Mouse (Mus musculus) CD4-positive, CD25-positive, alpha-beta regulatory T cell, adult 4 months (primary cell): ENCODE measurements around the gene Ranbp3. TPM values are rescaled to one million over a fixed set of nuclear protein-coding genes. Genes with fewer than 3 reads are reported as not detected.
A peak's percentile ranks its signal among the peaks of the same experiment; 100 is the strongest.

Experiments
- ATAC-seq: one replicate; pipeline ENCODE4 v1.8.0; 2017
- polyA plus RNA-seq, 2 experiments: library from polyadenylated mRNA; unstranded; fragments of 100-300 nt; shearing (Covaris generic); gene quantifications; one replicate each; pipeline ENCODE4 v1.2.1; 2017

Gene Ranbp3
- polyA plus RNA-seq, 2 experiments from 2014 or later: 55.5 to 79.5 TPM

DNA sequence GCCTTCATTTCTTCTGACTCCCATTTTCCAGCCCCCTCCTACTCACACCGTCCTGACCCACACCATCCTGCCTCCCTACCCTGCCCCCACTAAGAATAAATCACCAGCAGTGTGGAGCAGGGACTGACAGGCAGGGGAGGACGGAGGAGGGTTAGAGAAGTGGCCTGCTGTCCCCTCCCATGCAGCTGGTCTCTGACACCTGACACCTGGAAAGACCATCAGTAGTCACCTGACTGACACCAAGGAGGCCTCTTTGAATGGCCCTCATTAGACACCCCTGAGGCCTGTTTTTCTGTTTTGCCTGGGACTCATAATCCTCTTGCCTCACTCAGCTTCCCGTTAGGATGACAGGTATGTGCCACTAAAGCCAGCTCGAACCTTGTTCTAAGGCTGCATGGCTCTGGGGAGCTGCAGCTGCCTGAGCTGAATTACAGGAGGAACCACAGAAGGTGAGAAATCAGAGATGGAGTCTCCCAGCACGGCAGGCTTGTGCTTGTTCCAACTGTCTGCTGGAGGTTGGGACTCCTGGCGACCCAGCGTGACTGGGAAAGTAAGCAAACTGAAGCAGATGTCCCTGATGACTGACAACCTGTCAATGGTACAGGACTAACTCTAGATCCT lies 54.0 kb downstream of the Ranbp3 start:
- no peak for ATAC-seq

DNA sequence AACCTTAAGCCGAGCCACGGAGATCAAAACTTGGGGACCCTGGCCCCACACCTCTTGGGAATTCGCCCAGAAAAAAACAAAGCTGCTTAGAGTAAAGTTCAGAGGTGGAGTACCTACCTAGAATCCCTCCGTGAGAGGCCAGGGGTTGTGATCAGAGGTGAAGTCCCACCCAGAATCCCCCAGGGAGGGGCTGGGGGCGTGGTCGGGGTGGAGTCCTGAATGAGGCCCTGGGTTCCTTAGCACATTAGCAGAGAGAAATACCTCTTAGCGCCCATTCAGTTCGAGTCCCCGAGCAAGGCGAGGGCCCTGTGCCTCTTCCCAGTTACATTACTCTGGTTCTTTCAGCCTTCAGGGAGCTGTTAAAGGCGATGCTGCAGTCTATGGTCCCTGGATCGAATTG lies 54.6 kb downstream of the Ranbp3 start:
- ATAC-seq: no peak

DNA sequence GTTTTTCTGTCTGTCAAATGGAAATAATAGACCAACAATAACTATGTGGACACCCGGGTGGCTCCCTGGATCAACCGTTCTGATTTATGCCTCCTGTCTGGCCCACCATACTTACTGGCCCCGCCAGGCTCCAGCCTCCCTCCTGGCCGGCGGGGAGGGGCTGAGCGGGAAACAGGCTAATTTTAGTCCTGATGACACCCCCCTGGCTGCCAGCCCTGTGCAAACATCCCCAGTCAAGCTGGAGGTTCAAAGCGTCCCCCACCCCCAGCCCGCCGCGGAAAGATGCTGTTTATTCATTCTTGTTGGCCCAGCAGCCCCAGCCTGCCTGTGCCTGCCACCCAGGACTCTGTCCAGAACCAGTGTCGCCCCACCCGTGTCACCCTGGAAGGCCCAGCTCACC lies 55.0 kb downstream of the Ranbp3 start:
- no peak for ATAC-seq

DNA sequence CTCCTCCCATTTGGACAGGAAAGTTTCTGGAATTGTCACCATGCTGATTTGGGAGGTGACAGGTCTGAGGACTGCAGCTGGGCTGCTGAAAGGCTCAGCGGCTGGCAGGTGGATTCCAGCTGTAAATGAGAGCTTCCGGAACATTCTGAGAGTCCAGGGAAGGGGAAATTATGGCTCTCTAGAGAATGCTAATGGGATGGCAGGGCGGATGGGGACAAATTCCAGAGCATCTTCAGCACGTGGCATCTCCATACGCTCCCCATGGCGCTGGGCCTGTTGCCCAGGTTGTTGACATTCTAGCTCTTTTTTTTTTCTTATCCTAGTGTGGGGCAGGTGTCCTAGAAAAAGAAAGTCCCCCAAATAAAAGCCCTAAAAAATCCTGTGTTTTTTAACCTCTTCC lies 56.1 kb downstream of the Ranbp3 start:
- ATAC-seq: no peak

DNA sequence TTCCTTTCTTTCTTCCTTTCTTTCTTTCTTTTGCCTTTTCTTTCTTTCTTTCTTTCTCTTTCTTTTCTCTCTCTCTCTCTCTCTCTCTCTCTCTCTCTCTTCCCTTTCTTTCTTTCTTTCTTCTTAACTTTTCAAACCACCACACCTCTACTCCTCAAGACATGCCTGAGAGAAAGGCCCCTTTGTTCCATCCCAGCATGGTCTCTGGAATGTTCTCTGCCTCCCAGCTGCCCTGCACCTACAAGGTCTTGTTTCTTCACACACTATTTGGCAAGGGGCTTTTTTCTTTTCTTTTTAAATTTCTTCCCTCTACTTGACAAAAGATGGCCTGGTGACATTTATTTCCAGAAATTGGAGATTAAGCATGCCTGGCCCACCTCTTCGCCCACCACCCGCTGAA lies 56.6 kb downstream of the Ranbp3 start:
- no peak for ATAC-seq

DNA sequence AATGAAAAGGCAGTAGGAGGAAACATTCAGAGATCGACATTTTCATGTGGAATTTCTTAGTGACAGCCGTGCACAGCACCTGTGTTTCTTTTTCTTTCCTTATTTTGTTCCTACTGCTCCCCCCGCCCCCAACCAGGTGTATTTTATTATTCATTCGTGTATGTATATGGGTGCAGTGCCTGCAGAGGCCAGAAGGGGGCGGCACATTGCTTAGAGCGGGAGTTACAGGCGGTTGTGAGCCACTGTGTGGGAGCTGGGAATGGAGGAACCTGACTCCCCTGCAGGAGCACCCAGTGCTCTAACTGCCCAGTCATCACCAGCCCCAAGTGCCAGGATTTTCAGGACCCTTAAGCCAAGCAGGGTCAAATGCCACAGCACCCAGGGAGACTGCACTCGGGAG lies 63.4 kb downstream of the Ranbp3 start:
- no peak for ATAC-seq

DNA sequence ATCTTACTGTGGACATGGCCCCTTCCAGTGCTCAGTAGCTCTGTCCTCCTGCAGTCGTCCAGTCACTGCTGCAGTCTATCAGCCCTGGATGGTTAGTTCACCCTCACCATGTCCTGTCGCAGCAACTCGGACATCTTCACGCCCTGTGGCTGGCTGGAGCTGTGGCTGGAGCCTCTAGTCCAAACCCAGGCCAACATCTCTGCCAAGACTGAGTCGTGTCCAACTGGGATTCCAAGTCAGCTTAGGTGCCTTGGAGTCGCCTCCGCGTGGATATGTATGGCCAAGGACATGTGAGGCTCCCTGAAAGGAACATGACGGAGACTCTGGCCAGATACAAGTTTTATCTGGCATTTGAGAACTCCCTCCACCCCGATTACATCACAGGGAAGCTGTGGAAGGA lies 65.1 kb downstream of the Ranbp3 start:
- no peak for ATAC-seq

DNA sequence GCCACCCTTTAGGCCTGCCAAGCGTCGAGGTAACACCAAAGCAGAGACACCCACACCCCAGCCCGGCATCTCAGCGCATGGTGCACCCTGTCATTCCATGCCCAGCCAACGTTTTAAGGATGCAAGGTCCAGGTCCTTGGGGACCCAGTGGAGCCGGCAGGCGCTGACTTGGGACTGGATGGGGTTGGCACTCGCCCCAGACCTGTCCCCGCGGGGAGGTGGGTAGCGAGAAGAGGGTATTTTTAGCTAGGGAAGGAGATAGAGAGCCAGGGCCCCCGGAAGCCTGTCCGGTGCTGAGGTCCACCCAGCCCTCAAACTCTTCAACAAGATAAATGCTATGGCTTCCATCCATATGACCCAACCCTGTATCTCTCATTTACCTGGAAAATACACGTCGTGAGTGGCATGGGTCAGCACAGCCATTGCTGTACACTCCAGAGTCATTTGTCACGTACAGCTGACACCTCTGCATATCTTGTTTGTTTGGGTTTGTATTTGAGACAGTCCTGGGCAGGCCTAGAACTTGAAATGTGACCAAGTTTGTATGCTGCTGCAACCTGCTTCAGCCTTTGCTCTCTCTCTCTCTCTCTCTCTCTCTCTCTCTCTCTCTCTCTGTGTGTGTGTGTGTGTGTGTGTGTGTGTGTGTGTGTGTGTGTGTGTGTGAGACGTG lies 67.2 kb downstream of the Ranbp3 start:
- no peak for ATAC-seq

DNA sequence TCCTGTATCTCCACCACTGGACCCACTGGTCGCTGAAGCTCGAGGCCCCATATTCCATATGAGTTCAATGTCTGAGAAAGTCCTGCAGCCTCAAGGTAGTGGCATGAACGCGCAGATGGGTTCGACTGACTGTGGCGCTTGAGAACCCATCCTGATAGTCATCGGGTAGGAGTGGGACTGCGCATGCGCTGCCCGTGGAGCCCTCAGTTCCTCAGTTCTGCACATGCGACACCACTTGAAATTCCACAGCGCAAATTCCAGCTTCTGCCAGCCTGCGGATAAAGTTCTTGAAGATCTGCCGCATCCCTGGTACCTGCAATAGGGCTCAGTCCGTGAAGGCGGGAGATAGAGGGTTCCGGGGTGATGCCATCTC lies 67.7 kb downstream of the Ranbp3 start:
- no peak for ATAC-seq

DNA sequence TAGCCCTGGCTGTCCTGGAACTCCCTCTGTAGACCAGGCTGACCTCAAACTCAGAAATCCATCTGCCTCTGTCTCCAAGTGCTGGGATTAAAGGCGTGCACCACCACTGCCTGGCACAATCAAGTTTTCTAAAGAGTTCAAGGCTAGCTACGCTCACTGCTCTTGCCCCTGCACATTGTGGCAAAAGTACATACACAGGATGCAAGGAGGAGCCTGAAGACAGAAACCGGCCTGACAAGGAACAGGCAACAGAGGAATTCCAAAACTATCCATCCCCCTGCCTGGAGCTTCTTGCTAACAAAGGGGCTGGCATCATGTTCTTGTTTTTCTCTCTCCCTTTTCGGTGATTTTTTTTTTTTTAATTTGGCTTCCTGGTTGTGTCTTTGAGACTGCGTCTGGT lies 71.1 kb downstream of the Ranbp3 start:
- no peak for ATAC-seq

DNA sequence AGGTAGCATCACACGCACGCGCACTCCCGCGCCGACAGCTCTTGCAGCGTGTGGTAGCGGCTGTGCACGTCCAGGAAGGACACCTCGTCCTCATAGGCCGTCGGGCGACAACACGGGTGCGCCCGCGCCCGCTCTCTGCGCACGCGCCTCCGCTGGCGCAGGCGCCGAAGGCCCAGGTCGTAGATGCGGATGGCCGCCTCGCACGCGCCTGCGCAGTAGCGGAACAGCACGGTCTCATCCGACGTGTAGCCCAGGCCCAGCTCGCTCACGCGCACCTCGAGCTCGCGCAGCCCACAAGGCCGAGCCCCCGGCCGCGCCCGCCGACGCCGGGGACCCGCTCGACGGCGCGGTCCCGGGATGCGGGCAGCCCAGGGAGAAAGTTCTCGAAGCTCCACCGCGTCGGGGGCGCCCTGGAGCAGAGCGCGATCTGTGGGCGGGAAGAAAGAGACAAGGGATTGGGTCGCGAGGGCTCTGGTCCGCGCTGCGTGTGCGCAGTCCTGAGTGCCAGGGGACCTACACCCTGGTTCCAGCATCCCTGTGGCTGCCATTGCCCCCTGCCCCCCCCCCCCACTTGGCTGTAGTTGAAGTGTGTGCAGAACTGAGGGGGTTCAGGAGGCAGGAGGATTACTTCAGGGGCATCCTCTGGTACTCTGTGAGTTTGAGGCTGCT lies 78.4 kb downstream of the Ranbp3 start:
- ATAC-seq: no peak

DNA sequence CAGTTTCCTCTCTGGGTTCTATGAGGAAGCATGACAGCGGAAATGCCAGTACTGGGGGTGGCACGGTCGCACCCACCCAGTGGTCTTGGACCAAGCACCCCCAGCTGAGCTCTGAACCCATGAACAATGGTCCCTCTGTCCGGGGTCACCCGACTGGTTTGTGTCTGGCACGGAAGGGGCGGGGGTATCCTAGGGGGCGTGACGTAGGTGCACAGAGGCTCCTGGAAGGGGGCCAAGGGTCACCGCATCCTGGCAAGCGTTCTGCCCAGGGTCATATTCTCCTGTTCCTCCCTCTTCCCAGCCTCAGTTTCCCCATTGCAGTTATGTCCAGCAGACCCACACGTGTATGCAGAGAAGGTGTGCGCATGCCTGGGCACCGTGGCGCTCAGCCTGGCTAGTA lies 80.4 kb downstream of the Ranbp3 start:
- no peak for ATAC-seq

DNA sequence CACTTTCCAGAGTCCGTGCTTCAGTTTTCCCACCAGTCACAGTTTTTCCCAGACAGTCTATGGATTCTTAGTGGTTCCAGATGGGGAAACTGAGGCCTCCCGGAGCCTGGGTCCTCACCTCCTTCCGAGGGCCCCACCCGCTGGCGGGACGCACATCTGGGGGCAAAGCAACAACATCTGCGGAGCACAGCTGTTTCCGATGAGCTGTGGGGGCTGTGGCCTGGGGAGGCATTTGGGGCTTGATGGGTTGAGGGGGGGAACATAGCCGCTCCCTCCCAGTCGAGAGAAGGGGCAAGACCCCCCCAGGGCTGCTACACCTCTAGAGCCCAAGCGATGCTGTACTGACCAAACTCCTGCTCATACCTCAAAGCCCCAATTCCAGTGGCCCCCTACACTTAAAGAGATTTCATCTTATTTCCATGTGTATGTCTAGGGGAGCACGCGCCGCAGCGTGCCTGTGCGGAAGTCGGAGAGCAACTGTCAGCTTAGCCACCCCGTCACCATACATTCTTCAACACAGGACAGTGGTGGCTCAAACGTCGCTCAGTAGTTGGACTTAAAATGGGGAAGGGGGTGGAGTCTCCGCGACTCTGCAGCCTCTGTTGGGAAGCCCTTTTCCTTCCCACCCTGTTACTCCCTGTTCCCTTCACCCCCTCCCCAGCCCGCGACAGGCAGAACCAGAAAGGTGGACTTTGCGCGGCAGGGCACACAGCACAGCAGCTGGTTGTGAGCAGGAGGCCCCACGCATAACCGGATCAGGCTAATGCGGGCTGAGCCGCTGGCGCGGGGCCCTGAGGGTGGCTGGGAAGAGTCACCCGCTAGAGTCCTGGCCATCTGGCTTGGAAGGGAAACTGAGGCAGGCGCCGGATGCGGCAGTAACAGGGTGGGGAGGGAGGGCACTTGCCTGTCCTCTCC lies 81.4 kb downstream of the Ranbp3 start:
- no peak for ATAC-seq

DNA sequence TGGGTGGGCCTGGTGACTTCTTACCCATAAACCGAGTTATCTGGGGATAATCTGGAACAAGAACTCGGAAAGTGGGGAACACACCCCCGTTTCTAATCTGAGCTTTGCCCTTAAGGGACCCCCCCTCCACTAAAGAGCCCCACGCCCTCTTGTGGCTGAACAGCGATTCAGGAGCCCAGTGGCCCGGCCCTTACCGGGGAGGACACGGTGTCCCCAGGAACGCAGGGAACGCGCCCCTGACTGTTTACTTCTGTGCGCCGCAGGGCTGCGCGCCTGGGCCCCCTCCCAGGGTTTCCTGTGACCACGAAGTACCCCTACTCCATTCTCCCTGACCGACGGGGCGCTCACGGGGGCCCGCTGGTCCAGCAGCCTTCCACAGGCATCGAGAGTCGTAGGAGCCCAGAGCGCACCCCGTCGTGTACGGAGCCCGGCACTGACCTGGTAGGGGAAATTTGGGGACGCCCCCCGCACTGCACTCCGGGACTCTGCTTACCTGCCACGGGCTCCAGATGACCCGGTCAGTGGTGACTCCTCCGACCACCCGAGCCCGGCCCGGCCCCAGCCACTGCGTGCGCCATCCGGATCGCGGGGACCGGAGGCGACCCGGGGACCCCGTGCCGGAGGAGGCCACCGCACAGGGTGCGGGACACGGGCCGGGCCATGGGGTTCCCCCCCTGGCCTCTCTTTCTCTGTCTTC lies 83.8 kb downstream of the Ranbp3 start:
- no peak for ATAC-seq

DNA sequence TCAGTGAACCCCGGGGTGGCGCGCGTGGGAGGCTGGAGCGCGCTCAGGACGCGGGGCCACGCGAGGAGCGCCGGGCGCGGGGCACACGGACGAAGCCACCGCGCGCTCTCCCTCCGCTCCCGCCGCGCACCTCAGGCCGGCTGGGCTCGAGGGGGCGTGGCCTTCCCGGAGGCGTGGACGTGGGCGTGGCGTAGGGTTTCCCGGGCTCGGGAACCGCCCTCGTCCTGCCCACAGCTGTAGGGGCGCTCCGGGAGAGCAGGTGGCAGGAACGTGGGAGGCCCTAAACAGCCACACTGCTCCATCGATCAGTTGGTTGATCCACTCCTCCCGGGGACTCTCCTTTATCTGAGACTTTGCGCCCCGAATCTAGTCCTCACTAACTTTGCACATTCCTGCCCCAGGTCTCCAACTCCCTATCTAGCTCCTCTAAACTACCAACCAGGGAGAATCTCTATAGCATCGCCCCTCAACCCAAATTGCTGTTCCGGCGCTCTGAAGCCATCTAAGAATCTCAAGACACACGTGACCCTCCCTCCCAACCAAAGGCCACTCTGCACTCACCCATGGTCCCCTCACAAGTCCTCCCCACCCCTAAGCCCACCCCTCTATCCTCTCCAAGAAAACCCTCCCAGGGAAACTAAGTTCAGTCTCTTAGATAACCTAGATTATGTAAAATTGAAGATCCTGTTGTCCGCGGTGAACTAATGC lies 84.5 kb downstream of the Ranbp3 start, which contains the start of gene Nrtn:
Gene Nrtn (minus strand): TSS at position 115 of the 708 bp plus-strand sequence.
- no peak for ATAC-seq

DNA sequence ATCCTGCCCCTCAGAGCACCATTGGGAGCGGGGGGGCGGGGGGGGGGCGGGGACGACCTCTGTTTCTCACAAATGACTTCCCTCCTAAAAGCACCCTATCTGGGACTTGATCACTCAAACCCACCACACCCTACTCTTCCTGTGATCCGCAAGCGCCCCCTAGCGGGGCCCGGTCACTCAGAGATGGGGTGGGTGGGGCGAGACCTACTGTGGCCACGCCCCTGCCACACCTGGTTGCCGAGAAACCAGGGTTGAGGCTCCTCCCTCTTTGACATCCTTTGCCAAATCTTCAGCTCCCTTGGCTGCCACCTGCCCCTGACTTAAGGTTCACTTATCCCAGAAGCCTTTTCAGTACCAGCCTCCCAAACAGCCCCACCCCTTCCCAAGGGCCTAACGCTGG lies 85.0 kb downstream of the Ranbp3 start:
- peak; percentile 50 for ATAC-seq

DNA sequence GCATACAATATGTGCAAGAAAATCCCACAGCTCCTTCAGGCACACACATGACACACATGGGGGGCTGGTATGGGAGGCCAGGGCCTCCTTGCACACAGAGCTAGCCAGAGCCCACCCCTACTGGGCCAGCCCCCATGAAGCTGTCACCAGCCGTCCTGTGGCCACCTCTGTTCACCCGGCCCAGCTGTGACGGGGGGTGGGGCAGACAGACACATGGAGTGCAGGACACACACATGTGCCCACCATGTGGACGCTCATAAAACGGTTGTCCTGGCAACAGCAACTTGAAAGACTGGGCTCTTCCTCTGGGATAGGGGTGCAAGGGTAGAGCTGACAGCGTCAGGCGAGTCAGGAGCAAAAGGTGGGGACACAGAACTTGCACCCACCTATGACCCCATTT lies 86.2 kb downstream of the Ranbp3 start:
- no peak for ATAC-seq

DNA sequence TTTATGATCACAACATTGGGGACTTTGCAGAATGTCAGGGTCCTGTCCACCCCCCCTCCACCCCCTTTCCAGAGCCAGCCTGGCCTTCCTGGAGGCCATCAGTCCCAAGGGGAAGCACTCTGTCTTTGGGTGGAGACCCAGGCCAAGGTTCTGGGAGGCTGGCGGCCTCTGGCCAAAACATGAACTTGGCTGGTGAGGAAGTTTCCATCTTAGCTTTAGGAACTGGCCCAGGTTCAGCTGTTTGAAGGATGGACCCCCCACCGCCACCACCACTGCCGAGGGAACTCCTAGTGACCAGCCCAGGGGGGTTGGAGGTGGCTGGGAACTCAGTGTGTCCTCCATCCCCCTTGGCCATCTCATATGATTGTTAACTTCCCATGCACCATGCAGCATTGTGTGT lies 88.0 kb downstream of the Ranbp3 start:
- no peak for ATAC-seq
